Mouse (Mus musculus) small intestine, adult 2 months (tissue): ENCODE measurements around the gene H2-DMb1.

ENCODE experiments used
- CTCF ChIP-seq: fragments of 200-500 bp; IDR thresholded peaks from 2 replicates; pipeline ENCODE4 v1.5.1; 2012; ENCODE audit warnings: low read depth, mild to moderate bottlenecking, control low read depth, inconsistent platforms, low read length, moderate library complexity, mixed read lengths; ENCODE audit not compliant: insufficient replicate concordance, insufficient read length; ENCODE audit errors: extremely low read depth
- POLR2A ChIP-seq: fragments of 200-500 bp; IDR thresholded peaks from 2 replicates; pipeline ENCODE4 v1.6.1; 2012; ENCODE audit warnings: low read depth, mild to moderate bottlenecking, control low read depth, inconsistent platforms, low read length, moderate library complexity

DNA sequence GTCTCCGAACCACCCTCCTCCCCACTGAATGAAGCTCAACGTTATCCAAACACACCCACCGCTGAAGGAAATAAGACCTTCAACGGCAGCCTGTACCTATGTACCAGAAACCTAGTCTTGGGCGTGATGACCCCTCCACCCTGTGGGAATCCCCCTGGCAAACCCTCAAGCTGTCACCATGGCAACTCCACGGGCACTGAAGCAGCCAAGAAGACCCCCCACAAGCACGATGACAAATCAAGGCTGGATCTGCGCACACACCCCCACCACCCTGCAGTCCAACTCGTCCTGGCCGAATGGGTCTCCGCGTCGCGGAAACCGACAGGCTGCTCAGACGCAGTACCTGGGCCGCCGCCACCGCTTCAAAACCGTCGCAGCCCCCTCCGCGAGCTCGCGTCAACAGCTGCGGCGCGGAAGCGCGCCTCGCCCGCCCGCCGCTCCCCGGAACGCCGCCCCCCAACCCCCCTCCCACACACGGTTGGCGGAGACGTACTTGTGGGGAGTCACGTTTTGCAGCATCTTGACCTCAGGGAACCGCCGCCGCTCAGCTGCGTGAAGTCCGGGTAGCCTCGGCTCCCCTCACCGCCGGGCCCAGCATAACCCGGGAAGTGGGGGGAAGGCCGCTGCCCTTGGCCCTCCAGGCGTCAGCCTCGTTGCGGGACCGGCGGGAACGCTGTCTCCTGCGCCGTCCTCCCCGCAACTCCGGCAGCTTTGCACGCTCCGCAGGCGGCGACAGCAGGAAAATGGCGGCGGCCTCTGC lies 34.6 kb upstream of the H2-DMb1 start:
- TF ChIP-seq CTCF (no peak), POLR2A (no peak)
